Mouse (Mus musculus): ENCODE data around the gene Ndufa10. TPM values are rescaled to one million over a fixed set of nuclear protein-coding genes. Genes with fewer than 3 reads are reported as not detected.
A peak's percentile ranks its signal among the peaks of the same experiment; 100 is the strongest.
"Not testable (repeated sequence)": the region's sequence is repeated elsewhere in the genome, so short reads cannot be mapped to it uniquely, and the experiment has no call there.

Gene Ndufa10
- total RNA-seq (2021), result 100 to 1,000 TPM; 653 to 741 TPM
- long read RNA-seq, experiment 1, transcript Ndufa10-201 (10 exons, 2,020 nt), result major isoform, 908 of 1,024 reads
- long read RNA-seq, experiment 1, partial matches to known transcripts, result 32 of 1,024 reads
- long read RNA-seq, experiment 1, other reads (novel, unspliced or antisense), result 79 of 1,024 reads
- long read RNA-seq, experiment 2, transcript Ndufa10-201 (10 exons, 2,020 nt), result major isoform, 587 of 643 reads
- long read RNA-seq, experiment 2, partial matches to known transcripts, result 14 of 643 reads
- long read RNA-seq, experiment 2, other reads (novel, unspliced or antisense), result 37 of 643 reads

DNA sequence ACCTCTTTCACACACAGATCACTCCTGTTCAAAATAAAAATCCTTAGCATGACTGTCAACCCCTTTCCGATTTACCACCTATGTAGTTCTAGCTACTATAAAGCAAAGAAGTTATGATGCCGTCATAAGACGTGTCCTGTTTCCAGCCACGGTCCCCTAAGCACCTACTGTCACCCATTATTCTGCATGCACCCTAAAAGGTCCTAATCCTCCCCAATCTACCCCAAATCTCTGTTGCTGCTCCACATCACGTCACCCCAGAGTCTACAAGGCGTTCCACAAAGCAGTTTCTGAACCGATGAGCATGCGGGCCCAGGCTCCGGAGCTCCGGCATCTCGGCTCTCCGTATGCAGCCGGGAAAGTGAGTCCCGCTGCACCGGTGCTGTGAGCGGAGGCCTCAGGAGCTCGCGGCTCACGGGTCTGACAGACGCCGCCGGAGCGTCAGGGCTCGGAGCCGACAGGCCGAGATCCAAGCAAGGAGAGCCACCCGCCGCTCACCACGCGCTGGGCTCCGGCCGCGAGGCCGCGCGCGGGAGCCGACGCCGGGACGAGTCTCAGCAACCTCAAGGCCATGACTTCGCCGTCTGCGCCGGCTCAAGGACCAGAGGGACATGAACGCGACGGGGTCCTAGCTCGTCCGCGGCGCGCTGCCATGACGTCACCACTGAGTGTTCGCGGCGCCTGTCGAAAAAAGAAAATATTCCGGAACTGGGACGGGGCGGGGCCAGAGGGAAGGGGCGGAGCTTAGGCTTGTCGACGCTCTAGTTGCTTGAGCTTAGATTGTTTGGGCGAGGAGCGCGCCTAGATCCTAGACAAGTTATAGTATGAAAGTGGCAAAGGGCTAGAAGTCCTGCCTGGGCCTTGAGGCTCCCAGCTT lies at the start of gene Ndufa10:
TSS of gene Ndufa10 (minus strand) at position 696 of the 877 bp plus-strand sequence.
- peak; percentile 97 for DNase-seq

DNA sequence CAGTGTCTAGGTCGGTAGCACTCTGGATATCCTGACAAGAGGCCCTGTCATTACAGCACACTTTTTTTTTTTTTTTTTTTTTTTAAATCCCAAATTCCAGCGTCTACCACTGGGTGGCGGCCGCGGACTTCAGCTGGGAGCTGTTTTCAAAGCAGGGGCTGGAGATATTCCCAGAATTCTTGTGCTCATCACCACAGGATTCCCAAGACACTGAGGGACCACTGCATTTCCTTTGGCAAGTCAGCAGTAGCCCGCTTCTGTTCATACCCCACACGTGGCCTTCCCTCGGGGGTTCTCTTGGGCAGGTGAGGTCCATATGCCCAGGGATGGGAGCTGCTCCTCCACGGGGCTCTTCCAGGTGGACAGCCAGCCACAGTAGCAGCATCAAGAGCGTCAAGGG lies 47.7 kb upstream of the Ndufa10 start:
- peak; percentile 57 for DNase-seq

DNA sequence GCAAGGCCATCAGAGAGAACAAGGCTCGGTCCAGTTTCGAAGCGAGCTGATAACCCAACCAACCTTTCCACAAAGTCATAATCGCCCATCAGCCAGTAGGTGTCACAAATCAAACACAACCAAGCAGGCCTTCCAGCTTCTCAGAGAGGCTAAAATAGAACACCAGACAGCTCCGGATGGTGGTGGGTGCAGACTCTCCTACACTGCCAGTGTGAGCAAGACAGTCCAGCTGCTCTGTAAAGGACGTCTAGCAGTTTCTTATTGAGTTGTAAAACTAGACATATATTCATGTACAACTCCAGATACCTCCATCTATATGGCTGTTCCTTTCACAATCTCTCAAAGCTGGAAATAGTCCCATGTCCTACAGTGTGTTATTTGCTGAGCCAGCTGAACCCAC lies 45.4 kb upstream of the Ndufa10 start:
- DNase-seq, result no peak

DNA sequence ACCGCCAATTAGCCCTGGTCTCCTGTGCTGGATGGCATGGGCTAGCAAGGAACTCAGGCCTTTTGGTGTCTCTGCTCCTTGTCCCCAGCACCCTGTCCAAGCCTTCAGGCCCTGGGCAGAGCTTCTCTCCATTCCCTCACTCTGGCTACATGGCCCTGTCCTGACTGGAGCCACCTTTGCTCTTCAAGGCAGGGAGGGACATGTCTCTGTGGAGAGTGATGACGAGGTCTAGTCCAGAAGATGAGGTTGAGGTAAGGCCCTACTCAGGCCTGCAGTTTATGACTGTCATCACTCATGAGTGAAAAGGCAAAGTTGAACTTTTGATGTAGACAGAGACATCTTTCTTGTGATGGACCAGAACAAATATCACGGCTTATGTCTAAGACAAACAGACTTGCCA lies 44.9 kb upstream of the Ndufa10 start, which contains the start of gene Olfr1414:
TSS of gene Olfr1414 (minus strand) at position 101 of the 400 bp plus-strand sequence.
- no peak for DNase-seq

DNA sequence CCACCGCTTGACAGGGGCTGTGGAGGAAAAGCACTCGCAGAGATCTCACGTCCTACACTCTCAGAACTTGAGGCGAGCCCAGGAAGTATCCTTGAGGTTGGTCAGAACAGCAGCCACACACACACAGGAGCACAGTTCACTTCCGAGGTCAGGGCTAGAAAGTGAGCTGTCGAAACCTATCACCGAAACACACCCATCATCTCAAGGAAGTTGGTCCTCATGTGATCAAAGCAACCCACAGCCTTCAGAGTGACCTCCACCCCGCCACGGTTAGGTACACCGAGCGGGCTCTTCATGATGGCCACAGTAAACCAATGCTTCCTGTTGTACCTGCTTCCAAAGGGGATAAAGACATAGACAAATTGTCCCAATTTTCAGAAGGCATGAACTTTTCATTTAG lies 41.7 kb upstream of the Ndufa10 start:
- no peak for DNase-seq

DNA sequence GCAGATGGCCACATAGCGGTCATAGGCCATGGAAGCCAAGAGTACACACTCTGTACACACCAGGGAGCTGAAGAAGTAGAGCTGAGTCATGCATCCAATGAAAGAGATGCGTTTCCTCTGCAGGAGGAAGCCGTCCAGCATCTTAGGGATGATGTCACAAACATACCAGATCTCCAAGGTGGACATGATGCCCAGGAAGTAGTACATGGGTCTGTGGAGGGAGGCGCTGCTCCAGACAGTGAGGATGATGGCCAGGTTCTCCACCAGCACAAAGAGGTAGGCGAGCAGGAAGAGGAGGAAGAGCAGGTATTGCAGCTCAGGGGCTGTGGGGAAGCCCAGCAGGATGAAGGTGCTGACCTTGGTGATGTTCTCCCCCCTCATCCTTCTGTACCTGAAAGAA lies 38.0 kb upstream of the Ndufa10 start:
- DNase-seq, result not testable (repeated sequence)

DNA sequence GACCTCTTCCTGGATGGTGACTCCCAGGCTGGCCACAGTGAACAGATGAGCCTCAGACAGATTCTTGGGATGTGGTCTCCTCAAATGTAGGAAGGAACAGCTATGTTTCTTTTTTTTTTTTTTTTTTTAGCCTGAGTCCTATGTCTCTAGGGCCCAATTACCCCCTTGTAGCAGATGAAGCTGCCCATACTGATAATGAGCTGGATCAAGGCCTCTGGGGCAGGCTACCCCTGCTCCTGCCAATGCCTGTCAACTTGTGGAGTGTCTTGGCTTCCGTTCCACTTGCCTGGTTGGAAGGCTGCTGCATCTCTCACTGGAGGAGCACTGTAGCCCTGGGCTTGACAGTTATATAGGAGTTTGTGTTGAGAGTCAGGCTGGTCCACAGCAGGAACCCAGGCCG lies 22.3 kb upstream of the Ndufa10 start, which contains the start of gene Olfr1415:
TSS of gene Olfr1415 (minus strand) at position 101 of the 400 bp plus-strand sequence.
- no peak for DNase-seq

DNA sequence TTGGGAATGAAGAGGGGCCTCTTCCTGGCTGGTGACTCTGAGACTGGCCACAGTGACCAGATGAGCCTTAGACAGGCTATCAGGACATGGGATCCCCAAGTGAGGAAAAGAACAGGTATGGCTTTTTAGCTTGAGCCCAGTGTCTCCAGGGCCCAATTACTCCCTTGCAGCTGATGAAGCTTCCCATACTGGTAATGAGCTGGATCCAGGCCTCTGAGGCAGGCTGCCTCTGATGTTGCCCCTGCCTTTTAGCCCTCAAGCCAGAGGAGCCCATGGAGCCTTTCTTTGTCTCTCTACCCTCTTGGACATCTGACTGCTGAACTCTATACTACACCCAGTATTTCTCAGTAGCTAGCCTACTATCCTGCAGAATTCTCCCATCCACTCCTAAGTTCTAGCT lies 11.4 kb upstream of the Ndufa10 start, which contains the start of gene Olfr1416:
TSS of gene Olfr1416 (minus strand) at position 101 of the 400 bp plus-strand sequence.
- DNase-seq, result no peak

DNA sequence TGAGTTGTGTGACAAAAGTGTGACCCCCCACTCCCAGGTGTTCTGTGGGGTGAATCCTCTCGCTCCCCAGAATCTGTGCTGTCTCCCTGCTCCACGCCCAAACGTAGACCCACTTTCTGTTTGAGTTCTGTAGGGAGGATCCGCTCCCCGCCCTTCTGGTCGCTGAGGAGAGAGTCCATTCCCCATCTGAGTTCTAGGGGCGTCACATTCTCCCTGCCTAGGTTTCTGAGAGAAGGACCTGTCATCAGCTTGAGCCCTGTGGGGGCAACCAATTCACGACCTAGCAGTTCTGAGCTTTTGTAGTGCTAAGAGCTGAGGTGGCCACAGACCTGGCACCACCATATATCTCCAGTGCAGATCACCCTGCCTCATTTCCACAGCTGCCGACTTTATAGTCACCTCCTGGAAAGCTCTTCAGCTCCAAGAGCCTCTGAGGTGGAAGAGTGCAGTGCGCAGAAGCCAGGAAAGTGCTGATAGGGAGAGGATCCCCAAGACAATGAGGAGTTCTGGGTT lies 462 bp upstream of the Ndufa10 start:
- no peak for DNase-seq

DNA sequence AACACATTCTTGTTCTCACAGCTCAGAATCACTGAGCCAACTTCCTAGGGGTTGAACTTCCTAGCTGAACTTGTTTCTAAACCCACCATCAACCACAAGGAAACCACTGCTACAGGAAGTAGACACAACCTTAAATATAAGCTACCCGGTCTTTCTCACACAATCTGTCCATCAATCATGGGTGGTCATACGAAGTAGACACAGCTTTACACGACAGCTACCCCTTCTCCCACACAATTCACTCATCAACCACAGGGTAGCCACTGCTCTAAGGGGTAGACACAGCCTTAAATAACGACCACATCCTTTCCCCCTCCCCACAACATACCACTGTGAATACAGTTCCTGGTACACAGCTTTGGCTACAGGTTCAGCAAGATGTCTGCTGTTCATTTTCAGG lies 4.8 kb downstream of the Ndufa10 start:
- no peak for DNase-seq

DNA sequence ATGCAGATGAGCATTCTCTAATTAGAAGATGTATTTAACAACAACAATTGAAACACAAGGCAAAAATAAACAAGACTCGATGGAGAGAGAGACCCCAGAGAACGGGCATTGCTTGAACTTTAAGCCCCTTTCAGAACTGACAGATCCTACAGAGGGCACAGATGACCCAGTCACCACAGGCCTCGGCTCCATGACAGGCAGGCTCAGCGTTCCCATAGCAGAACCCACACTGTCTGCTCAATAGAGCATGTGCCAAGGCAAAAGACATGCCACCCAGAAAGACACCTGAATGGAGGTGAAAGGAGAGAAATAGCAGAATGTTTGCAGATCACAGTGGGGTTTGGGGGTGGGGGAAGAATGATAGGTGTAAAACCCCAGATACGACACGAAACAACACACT lies 15.2 kb downstream of the Ndufa10 start:
- DNase-seq, result no peak

DNA sequence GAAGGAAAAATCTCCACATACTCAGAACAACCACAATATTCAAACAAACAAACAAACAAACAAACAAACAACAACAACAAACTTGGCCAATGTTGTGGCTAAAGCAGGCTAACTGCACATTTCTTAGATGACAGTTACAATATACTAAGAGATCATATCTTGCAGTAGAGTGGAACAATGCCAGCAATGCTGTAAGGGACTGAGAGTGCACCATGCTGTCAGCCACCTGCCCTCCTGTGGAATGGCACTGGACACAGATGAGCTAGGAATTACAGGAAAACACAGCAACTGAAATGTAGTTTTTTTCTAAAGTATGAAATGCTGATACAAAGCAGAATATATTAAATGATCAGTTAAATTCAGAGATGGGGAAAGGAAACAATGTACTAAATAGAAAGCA lies 15.9 kb downstream of the Ndufa10 start:
- no peak for DNase-seq

DNA sequence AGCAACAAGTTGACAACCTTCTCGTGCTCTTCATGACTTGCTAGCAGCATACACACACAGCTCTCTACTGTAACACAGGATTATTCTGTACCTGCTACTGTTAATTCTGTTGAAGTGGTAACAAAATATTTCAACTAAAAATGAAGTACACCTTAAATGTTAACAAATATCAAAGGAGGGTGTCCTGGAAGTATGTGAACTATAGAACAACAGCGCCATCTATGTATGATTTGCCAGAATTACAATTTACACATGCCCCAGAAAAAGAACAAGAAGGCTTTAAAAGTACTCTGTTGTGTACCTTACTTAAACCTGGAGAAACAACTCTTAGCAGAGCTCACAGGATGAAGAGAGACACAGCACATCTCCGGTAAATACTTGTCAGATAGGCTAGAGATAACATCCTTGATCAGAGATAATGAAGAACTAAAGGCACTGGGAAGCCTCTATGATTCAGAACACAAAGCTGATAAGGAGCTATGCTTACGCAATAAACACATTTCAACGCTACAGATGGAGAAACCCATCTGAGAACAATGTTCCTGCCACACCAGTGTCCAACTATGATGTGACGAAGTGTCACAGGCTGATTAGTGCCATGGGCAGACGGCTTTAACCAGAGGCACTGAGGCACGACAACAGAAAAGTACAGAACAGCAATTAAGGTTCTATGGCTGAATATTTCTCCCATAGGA lies 19.8 kb downstream of the Ndufa10 start:
- no peak for DNase-seq

DNA sequence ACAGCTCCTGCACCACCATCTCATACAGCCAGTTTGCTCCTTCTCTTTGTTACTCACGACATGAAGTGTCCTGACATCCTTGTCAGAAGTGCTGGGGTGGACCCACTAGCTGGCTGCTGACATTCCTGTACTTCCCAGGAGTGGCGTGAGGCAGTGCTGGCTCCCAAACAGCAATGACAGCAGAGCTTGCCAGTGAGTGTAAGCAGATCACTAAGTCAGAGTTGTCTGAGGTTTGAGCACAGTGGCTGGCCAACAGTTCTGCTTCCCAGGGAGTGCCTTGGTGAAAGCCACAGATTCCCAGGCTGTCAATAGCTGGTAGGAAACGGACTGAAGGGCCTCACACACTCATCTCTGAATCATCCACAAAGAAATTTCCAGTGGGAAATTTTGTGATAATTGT lies 25.4 kb downstream of the Ndufa10 start:
- no peak for DNase-seq

DNA sequence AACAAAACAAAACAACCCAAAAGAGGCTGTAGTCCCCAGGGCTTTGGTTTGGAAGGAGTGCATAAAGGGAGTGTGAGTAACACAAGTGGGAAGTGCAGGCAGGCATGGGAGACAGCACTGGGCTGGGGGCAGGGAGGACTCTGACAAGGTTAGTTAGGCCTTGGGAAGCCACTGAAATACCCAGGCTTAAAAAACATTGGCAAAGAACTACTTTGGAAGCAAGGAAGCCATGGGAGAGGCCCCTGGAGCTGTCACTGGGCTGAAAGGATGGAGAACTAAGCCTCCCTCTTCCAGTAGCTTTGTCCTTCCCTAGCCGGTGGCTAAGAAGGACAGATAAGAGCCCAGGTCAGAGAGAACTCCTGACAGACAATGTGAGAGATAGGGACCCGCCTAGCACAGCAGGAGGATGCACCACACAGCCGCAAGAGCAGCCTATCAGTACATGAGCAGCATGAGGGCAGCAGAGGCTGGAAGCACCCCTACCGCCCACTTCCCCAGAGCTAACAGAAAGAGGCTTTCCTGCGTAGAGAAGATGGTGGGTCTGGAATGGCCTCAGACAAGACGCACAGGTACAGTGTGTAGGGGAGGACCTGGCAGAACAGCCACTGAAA lies 32.1 kb downstream of the Ndufa10 start:
- DNase-seq, result peak; percentile 72

DNA sequence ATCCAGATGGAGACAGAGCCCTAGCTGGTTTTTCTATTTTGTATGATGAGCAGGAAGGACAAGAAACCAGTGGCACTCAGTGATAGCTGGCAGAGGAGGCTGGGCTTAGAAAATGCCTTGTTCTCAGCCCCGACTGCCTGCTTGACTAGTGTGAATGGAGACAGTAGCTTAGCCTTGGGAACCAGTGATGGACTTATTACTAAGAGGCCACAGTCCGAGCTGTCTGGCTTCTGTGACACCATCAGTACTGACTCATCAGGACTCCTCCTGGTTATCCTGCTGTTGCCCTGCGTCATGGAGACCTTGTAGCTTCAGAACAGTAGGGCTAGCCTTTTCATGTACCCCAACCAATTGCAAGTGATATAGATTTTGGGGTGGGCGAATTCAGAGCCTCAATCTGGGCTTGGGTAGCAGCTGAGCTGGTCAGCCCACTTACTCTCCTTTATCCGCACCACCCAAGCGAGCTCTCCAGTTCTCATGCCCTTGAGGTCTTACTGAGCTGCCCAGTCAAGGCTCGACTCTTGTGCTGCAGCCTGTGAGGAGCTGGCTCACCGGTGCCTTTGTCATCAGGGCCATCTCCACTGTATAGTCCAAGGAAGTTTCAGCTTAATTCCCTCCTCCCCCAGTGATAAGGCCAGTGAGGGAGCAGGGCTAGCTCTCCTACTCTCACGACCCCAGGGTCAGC lies 33.5 kb downstream of the Ndufa10 start:
- peak; percentile 29 for DNase-seq

DNA sequence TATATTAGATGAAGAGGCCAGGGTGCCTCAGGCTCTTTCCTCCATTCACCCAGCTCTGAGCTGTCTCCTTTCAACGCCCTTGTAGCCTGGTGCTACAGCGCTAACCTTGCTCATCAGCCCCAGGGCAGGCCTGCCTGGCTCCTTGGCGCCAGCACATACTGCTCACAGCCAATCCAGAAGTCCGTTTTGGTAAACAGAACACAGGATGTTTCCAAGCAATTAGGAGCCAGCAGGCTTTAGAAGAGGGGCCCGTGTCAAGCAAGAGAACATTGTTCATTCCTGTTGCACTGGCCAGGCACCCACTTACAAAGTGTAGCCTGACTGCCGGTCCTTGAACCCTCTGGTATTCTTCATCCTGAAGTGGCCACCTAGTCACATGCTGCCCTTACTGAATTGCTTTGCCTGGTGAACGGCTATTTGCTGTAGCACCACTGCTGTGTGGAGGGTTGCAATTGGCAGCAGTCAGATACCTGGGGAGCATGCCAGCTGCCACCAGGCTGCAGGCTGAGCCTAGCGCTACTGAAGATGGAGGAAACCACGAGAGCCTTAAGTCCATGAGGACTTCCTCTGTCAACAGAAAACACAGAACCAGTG lies 35.9 kb downstream of the Ndufa10 start:
- peak; percentile 53 for DNase-seq

DNA sequence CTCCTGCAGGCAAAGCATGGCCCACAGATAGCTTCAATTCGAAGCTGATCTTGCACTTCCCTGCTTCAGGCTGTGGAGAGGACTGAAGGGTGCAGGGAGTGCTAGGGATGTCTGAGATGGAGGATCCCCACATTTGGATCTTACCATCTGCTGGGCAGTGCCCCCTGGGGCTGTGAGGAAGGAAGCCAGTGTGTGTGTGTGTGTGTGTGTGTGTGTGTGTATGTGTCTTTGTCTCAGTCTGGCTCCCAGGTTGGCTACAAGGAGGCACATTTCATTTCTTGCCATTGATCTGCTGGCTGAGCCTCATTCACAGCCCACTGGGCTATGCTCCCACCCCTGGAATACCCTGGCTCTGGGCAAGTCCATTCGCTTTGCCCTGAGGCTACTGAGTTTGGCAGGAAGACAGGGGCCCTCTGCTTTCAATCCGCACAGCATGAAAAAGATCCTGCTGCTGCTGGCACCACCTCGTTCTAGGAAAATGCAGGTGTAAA lies 36.8 kb downstream of the Ndufa10 start:
- no peak for DNase-seq

DNA sequence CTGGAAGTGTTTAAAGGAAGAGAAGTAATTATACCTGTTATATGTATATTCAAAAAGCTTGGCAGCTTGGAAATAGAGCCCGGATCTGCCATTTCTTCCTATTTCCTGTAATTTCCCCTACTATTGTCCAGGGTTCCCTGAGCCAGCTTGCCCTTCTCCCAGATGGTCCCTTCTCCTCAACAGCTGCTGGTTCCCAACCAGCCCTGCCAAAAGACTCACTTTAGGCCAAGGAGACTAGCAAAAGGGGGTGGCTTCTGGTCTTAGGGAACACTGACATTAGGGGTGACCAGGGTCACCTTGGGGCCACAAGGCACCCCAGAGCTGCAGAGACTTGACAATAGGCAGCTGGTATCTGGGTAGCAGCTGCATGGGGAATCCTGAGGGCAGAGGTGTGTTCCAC lies 38.7 kb downstream of the Ndufa10 start:
- DNase-seq, result no peak

DNA sequence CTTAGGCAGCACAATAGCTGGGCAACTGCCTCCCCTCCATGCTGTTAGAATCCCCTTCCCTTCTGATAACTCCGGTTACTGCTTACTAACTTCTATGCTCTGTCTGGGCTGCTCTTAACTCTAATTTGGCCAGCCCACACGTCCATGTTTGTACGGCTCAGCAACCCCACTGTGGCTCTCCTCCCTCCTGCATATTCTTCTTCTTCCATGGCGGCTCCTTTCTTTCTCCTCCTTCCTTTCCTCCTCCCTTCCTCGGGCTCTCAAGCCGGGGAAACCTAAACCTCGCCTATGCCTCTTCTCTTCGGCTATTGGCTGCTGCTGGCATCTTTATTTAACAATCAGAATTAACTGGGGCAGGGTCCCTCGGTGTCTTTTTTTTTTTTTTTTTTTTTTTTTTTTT lies 40.9 kb downstream of the Ndufa10 start:
- no peak for DNase-seq

DNA sequence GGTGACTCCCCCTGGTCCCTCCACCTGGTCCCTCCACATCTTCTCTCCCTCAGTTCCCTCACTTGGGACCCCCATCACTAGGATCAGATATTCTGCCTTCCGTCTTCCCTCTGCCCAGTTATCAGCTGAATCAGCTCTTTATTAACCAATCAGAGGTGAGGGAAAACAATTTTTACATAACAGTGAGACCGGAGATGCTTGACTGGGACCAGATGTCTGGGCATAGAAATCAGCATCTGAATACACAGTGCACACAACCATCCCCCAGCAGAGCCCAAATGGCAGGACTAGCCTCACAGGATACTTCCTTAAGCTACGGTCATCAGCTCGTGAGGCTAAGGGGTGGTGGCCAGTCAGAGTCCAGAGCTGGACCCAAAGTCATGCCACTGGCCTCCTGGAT lies 41.6 kb downstream of the Ndufa10 start:
- DNase-seq, result no peak
